Mouse (Mus musculus) neural tube, embryonic 14.5 days (tissue): ENCODE results near the gene Fcrlb. TPM values are rescaled to one million over a fixed set of nuclear protein-coding genes. Genes with fewer than 3 reads are reported as not detected.

Source experiments
- ATAC-seq: fragments of 200-750 bp; cut with Nextera tagmentation; 2 replicates; pipeline ENCODE4 v1.8.0; 2017; ENCODE audit warnings: low read depth, mild to moderate bottlenecking, moderate TSS enrichment, moderate library complexity
- H3K27ac ChIP-seq: fragments of 300-500 bp; sonication (generic); 2 replicates; pipeline ENCODE4 v1.5.1; 2014; ENCODE audit warnings: low read depth, mild to moderate bottlenecking, control low read depth, low read length, moderate library complexity, mixed read lengths
- H3K27me3 ChIP-seq: fragments of 300-500 bp; sonication (generic); 2 replicates; pipeline ENCODE4 v1.6.1; 2014; ENCODE audit warnings: low read length; ENCODE audit not compliant: control insufficient read depth, insufficient read depth
- H3K36me3 ChIP-seq: fragments of 300-500 bp; sonication (generic); 2 replicates; pipeline ENCODE4 v1.6.1; 2014; ENCODE audit warnings: low read length, mixed read lengths; ENCODE audit not compliant: control insufficient read depth, insufficient read depth
- H3K4me1 ChIP-seq: fragments of 300-500 bp; sonication (generic); 2 replicates; pipeline ENCODE4 v1.6.1; 2014; ENCODE audit warnings: low read length; ENCODE audit not compliant: control insufficient read depth, insufficient read depth
- H3K4me2 ChIP-seq: fragments of 300-500 bp; sonication (generic); 2 replicates; pipeline ENCODE4 v1.6.1; 2014; ENCODE audit warnings: mild to moderate bottlenecking, low read depth, low read length, control low read depth
- H3K4me3 ChIP-seq: fragments of 300-500 bp; sonication (generic); 2 replicates; pipeline ENCODE4 v1.5.1; 2014; ENCODE audit warnings: low read depth, low read length, control low read depth, mixed read lengths
- H3K9ac ChIP-seq: fragments of 300-500 bp; sonication (generic); replicated peaks from 2 replicates; pipeline ENCODE4 v1.6.1; 2014; ENCODE audit warnings: low read depth, mild to moderate bottlenecking, control low read depth, low read length, mixed read lengths
- H3K9me3 ChIP-seq: fragments of 300-500 bp; sonication (generic); 2 replicates; pipeline ENCODE4 v1.6.1; 2016; ENCODE audit warnings: low read length; ENCODE audit not compliant: control insufficient read depth
- WGBS: fragments of 180-500 bp; shearing (Covaris S2); extraction: QIAGEN DNeasy Blood & Tissue Kit; methylation state at CpG from one replicate; pipeline ENCODE4 v1.1.7; 2014; 5-methylcytosine and 5-hydroxymethylcytosine counted together
- polyA plus RNA-seq: library from polyadenylated mRNA; unstranded; fragments of >200 nt; fragmentation: Nextera tagmentation; extraction: Ambion mirVana; gene quantifications from 2 replicates; pipeline ENCODE4 v1.2.1, GENCODE M21; 2014

The Fcrlb gene
- polyA plus RNA-seq, 1 experiment from 2014 or later = 1.2 TPM

- H3K27ac ChIP-seq = no peak overlapping the region
- H3K4me3 ChIP-seq = no peak overlapping the region
- H3K4me1 ChIP-seq = no peaks in the 10 kb centered on the region
- no peaks in the 10 kb centered on the region for H3K27me3 ChIP-seq
- no peak overlapping the region for H3K9ac ChIP-seq
- no peaks in the 10 kb centered on the region for H3K36me3 ChIP-seq
- H3K9me3 ChIP-seq = no peaks in the 10 kb centered on the region
- 38% methylated on average over 10 of the region's 10 CpGs for WGBS
- ATAC-seq = peak; percentile 72; the same call in 1 of the 2 replicates
- no peak overlapping the region for H3K4me2 ChIP-seq
Measured at GRCm38 (mm10) chr1:170900799-170901467, 11.8 kb downstream of the Fcrlb start.

GRCm38 (mm10) chr1:170898413-170899075 lies 14.2 kb downstream of the Fcrlb start:
- Histone ChIP-seq H3K9ac (no peak overlapping the region), H3K4me2 (no peak overlapping the region), H3K4me1 (no peaks in the 10 kb centered on the region), H3K9me3 (no peaks in the 10 kb centered on the region), H3K27ac (no peak overlapping the region), H3K4me3 (no peak overlapping the region), H3K27me3 (no peaks in the 10 kb centered on the region), H3K36me3 (no peaks in the 10 kb centered on the region)
- no peak for ATAC-seq
- 79% methylated on average over 16 of the region's 16 CpGs for WGBS

GRCm38 (mm10) chr1:170896651-170897281 lies 16.0 kb downstream of the Fcrlb start:
- no peaks in the 10 kb centered on the region for H3K36me3 ChIP-seq
- 87% methylated on average over 5 of the region's 5 CpGs for WGBS

GRCm38 (mm10) chr1:170894603-170895602 lies 17.8 kb downstream of the Fcrlb start:
- no peak overlapping the region for H3K4me2 ChIP-seq
- no peaks in the 10 kb centered on the region for H3K9me3 ChIP-seq
- H3K27me3 ChIP-seq = no peaks in the 10 kb centered on the region
- no peak overlapping the region for H3K27ac ChIP-seq
- no peaks in the 10 kb centered on the region for H3K36me3 ChIP-seq
- ATAC-seq = no peak
- WGBS = 68% methylated on average over 9 of the region's 9 CpGs
- no peak overlapping the region for H3K9ac ChIP-seq
- no peaks in the 10 kb centered on the region for H3K4me1 ChIP-seq
- no peak overlapping the region for H3K4me3 ChIP-seq

More at GRCm38 (mm10) chr1:170896651-170897281, 16.0 kb downstream of the Fcrlb start:
- Histone ChIP-seq H3K4me1 (no peaks in the 10 kb centered on the region), H3K4me2 (no peak overlapping the region), H3K9me3 (no peaks in the 10 kb centered on the region), H3K4me3 (no peak overlapping the region), H3K27ac (no peak overlapping the region), H3K27me3 (no peaks in the 10 kb centered on the region), H3K9ac (no peak overlapping the region)
- ATAC-seq = no peak

- H3K36me3 ChIP-seq = no peaks in the 10 kb centered on the region
- no peaks in the 10 kb centered on the region for H3K4me1 ChIP-seq
- no peaks in the 10 kb centered on the region for H3K9me3 ChIP-seq
- no peaks in the 10 kb centered on the region for H3K27me3 ChIP-seq
- no peak overlapping the region for H3K9ac ChIP-seq
- no peak overlapping the region for H3K4me2 ChIP-seq
- no peak overlapping the region for H3K27ac ChIP-seq
- no peak overlapping the region for H3K4me3 ChIP-seq
- WGBS = 60% methylated on average over 1 of the region's 1 CpGs
- ATAC-seq = no peak
Measured at GRCm38 (mm10) chr1:170892279-170892678, 20.5 kb downstream of the Fcrlb start.

- Histone ChIP-seq H3K9ac (no peak overlapping the region), H3K4me2 (no peak overlapping the region), H3K27me3 (no peaks in the 10 kb centered on the region), H3K27ac (no peak overlapping the region), H3K4me3 (no peak overlapping the region), H3K9me3 (no peaks in the 10 kb centered on the region), H3K4me1 (no peaks in the 10 kb centered on the region), H3K36me3 (no peaks in the 10 kb centered on the region)
- WGBS = 83% methylated on average over 2 of the region's 2 CpGs
- ATAC-seq = no peak
Measured at GRCm38 (mm10) chr1:170891646-170892045, 21.1 kb downstream of the Fcrlb start.

- H3K9me3 ChIP-seq = no peaks in the 10 kb centered on the region
- 70% methylated on average over 4 of the region's 4 CpGs for WGBS
Measured at GRCm38 (mm10) chr1:170889310-170889709, 23.4 kb downstream of the Fcrlb start.

GRCm38 (mm10) chr1:170886044-170886458 lies 26.7 kb downstream of the Fcrlb start:
- Histone ChIP-seq H3K4me3 (no peak overlapping the region), H3K9me3 (no peaks in the 10 kb centered on the region), H3K4me2 (no peak overlapping the region), H3K27ac (no peak overlapping the region), H3K36me3 (no peaks in the 10 kb centered on the region), H3K4me1 (peaks cover 7% of the 10 kb centered on the region; the same call in 1 of the 2 replicates), H3K27me3 (no peaks in the 10 kb centered on the region), H3K9ac (no peak overlapping the region)
- peak; percentile 16; the same call in 1 of the 2 replicates for ATAC-seq
- WGBS = 42% methylated on average over 6 of the region's 6 CpGs

More at GRCm38 (mm10) chr1:170889310-170889709, 23.4 kb downstream of the Fcrlb start:
- Histone ChIP-seq H3K27me3 (no peaks in the 10 kb centered on the region), H3K4me2 (no peak overlapping the region), H3K4me3 (no peak overlapping the region), H3K36me3 (no peaks in the 10 kb centered on the region), H3K27ac (no peak overlapping the region), H3K4me1 (peaks cover 3% of the 10 kb centered on the region; the same call in 1 of the 2 replicates), H3K9ac (no peak overlapping the region)
- no peak for ATAC-seq
